ENCODE assay signal across 8 mouse cellular contexts in the genomic region with DNA sequence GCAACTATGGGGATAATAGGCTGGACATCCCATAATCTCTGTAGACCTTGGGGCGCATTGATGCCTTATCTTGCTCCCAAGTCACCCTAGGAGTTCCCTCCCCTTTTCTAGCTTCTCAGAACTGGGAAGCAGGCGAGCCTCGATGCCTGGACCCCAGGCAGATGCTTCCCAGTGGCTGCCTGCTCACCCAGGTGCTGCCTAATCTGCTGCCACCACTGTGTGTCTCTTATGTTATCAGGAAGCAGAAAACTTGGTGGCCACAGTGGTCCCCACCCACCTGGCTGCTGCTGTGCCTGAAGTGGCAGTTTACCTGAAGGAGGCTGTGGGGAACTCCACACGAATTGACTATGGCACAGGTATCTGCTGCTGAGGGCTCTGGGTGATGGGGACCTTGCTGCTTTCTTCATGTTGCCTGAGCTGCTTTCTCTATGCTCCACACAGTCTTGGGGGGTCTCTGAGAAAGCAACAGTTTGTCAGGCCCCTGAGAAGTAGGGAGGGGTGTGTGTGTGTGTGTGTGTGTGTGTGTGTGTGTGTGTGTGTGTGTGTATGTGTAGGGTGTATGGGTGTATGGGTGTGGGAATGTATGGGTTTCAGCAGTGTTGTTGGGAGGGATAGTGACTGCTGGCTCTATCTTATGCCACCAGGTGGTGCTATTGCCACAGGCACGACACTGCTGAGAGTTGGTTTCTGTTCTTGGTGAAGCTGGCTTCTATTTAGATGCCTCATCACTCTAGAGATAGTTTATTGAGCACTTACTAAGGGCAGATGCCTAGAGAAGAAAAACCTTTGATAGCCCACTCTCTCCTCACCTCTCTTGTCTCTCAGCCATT. TPM values are rescaled to one million over a fixed set of nuclear protein-coding genes. Genes with fewer than 3 reads are reported as not detected.
A peak's percentile ranks its signal among the peaks of the same experiment; 100 is the strongest.
DNase-seq lines count a peak whose midpoint lies in the region; ATAC-seq and TF ChIP-seq lines count a peak whose summit lies in the region.

No protein-coding gene starts in this region.

- peak; percentile 59 for DNase-seq in urinary bladder, postnatal 25 days (ENCODE audit: low spot score)
- no peak for DNase-seq in urinary bladder, postnatal 10 days (ENCODE audit: low spot score)
- peak; percentile 74 to 79 for DNase-seq in cerebellum, postnatal 36 days
- peak; percentile 62 for DNase-seq in gastrocnemius, postnatal 10 days
- peak; percentile 78 for DNase-seq in limb, embryonic 11.5 days (ENCODE audit: low spot score)
- peak; percentile 55 to 79 for DNase-seq in spleen, postnatal 10 days (ENCODE audit: low spot score in 2 of 2)

- 57% methylated on average over 5 of the region's 5 CpGs for WGBS in intestine, postnatal 0 days
- 65% methylated on average over 5 of the region's 5 CpGs for WGBS in limb, embryonic 11.5 days
- 61% methylated on average over 5 of the region's 5 CpGs for WGBS in midbrain, embryonic 13.5 days

- peak; percentile 90 for TF ChIP-seq CTCF in intestine, postnatal 0 days (IDR thresholded peaks at IDR 0.05; ENCODE audit: low read depth)

- no peaks in the 10 kb centered on the region; the same call in 1 of the 2 replicates for H3K4me1 ChIP-seq in intestine, postnatal 0 days (replicated peaks; ENCODE audit: control insufficient read depth, insufficient read depth, low read length)
- no peaks in the 10 kb centered on the region; the same call in 1 of the 2 replicates for H3K4me1 ChIP-seq in limb, embryonic 11.5 days (ENCODE audit: control insufficient read depth, insufficient read depth, low read length)
- peaks cover 7% of the 10 kb centered on the region for H3K4me1 ChIP-seq in midbrain, embryonic 13.5 days (replicated peaks)

- peak; percentile 73 for ATAC-seq in intestine, postnatal 0 days
- ATAC-seq in limb, embryonic 11.5 days (ENCODE audit: insufficient number of reproducible peaks, low FRiP score, low TSS enrichment, low read depth): no peak
- peak; percentile 80 for ATAC-seq in midbrain, embryonic 13.5 days

- peak overlapping the region; percentile 28; the same call in 1 of the 2 replicates for H3K4me2 ChIP-seq in intestine, postnatal 0 days (replicated peaks; ENCODE audit: low read depth)
- no peak overlapping the region for H3K4me2 ChIP-seq in limb, embryonic 11.5 days (ENCODE audit: low read depth, severe bottlenecking)
- H3K4me2 ChIP-seq in midbrain, embryonic 13.5 days (replicated peaks): no peak overlapping the region

- no peaks in the 10 kb centered on the region for H3K9me3 ChIP-seq in intestine, postnatal 0 days (ENCODE audit: control insufficient read depth)
- H3K9me3 ChIP-seq in limb, embryonic 11.5 days (ENCODE audit: control insufficient read depth, low read length): no peaks in the 10 kb centered on the region
- no peaks in the 10 kb centered on the region for H3K9me3 ChIP-seq in midbrain, embryonic 13.5 days

- peaks cover 69% of the 10 kb centered on the region for H3K36me3 ChIP-seq in intestine, postnatal 0 days (ENCODE audit: control insufficient read depth, insufficient read depth)
- H3K36me3 ChIP-seq in limb, embryonic 11.5 days (ENCODE audit: control insufficient read depth, insufficient read depth, low read length): peaks cover 36% of the 10 kb centered on the region
- peaks cover 80% of the 10 kb centered on the region for H3K36me3 ChIP-seq in midbrain, embryonic 13.5 days

- no peak overlapping the region for H3K4me3 ChIP-seq in intestine, postnatal 0 days (ENCODE audit: low read depth, low read length)
- H3K4me3 ChIP-seq in limb, embryonic 11.5 days (ENCODE audit: low read depth, low read length): no peak overlapping the region
- no peak overlapping the region for H3K4me3 ChIP-seq in midbrain, embryonic 13.5 days (replicated peaks)

- no peak overlapping the region for H3K9ac ChIP-seq in intestine, postnatal 0 days (ENCODE audit: low read depth, low read length)
- H3K9ac ChIP-seq in limb, embryonic 11.5 days (ENCODE audit: low read length): no peak overlapping the region
- no peak overlapping the region for H3K9ac ChIP-seq in midbrain, embryonic 13.5 days (replicated peaks)

- no peak overlapping the region for H3K27ac ChIP-seq in intestine, postnatal 0 days (ENCODE audit: low read depth, low read length)
- H3K27ac ChIP-seq in limb, embryonic 11.5 days (replicated peaks; ENCODE audit: low read depth, low read length): no peak overlapping the region
- H3K27ac ChIP-seq in midbrain, embryonic 13.5 days: no peak overlapping the region

- H3K27me3 ChIP-seq in intestine, postnatal 0 days (replicated peaks; ENCODE audit: control insufficient read depth, insufficient read depth, low read length): no peaks in the 10 kb centered on the region
- no peaks in the 10 kb centered on the region for H3K27me3 ChIP-seq in limb, embryonic 11.5 days (ENCODE audit: control insufficient read depth, insufficient read depth, low read length)
- no peaks in the 10 kb centered on the region for H3K27me3 ChIP-seq in midbrain, embryonic 13.5 days

RNA-seq across cellular contexts. Expression of a gene that starts 19.7 kb away (rescaled TPM):
- 100 to 1,000 TPM in 1 of 2 experiments, 10 to 100 TPM in 1; 95.1 to 101 TPM for total RNA-seq in gastrocnemius, postnatal 10 days (2021)
- 70.9 and 71.4 TPM in 2 replicates for polyA plus RNA-seq in intestine, postnatal 0 days (2015; fragmentation: Nextera tagmentation; extraction: Ambion mirVana)
- polyA plus RNA-seq in limb, embryonic 11.5 days (2014; fragmentation: Nextera tagmentation; extraction: Ambion mirVana): 74.4 and 83.3 TPM in 2 replicates
- polyA plus RNA-seq in midbrain, embryonic 13.5 days (2015; fragmentation: Nextera tagmentation; extraction: Ambion mirVana): 128 and 134 TPM in 2 replicates

RNA-seq across cellular contexts. Expression of a gene that starts 19.9 kb away (rescaled TPM):
- 100 to 1,000 TPM; 228 to 262 TPM for total RNA-seq in gastrocnemius, postnatal 10 days (2021)
- polyA plus RNA-seq in intestine, postnatal 0 days (2015; fragmentation: Nextera tagmentation; extraction: Ambion mirVana): 46.1 and 46.4 TPM in 2 replicates
- polyA plus RNA-seq in limb, embryonic 11.5 days (2014; fragmentation: Nextera tagmentation; extraction: Ambion mirVana): 25.6 and 27.9 TPM in 2 replicates
- polyA plus RNA-seq in midbrain, embryonic 13.5 days (2015; fragmentation: Nextera tagmentation; extraction: Ambion mirVana): 18.5 and 21.9 TPM in 2 replicates

RNA-seq across cellular contexts. Expression of a gene that starts 38.5 kb away (rescaled TPM):
- 1 to 10 TPM; 4.8 to 7.4 TPM for total RNA-seq in gastrocnemius, postnatal 10 days (2021)
- polyA plus RNA-seq in intestine, postnatal 0 days (2015; fragmentation: Nextera tagmentation; extraction: Ambion mirVana): 1.6 and 2.2 TPM in 2 replicates
- 7.1 and 9.7 TPM in 2 replicates for polyA plus RNA-seq in limb, embryonic 11.5 days (2014; fragmentation: Nextera tagmentation; extraction: Ambion mirVana)
- polyA plus RNA-seq in midbrain, embryonic 13.5 days (2015; fragmentation: Nextera tagmentation; extraction: Ambion mirVana): 1.8 and 2.0 TPM in 2 replicates

RNA-seq across cellular contexts. Expression of a gene that starts 43.5 kb away (rescaled TPM):
- 10 to 100 TPM; 10.9 to 14.3 TPM for total RNA-seq in gastrocnemius, postnatal 10 days (2021)
- 39.5 and 41.5 TPM in 2 replicates for polyA plus RNA-seq in intestine, postnatal 0 days (2015; fragmentation: Nextera tagmentation; extraction: Ambion mirVana)
- polyA plus RNA-seq in limb, embryonic 11.5 days (2014; fragmentation: Nextera tagmentation; extraction: Ambion mirVana): 33.0 and 33.1 TPM in 2 replicates
- 54.7 and 56.6 TPM in 2 replicates for polyA plus RNA-seq in midbrain, embryonic 13.5 days (2015; fragmentation: Nextera tagmentation; extraction: Ambion mirVana)
